Comparison of ENCODE assay signal across 10 mouse cellular contexts in genomic region chr4:33208881-33209841, GRCm38 (mm10). TPM values are rescaled to one million over a fixed set of nuclear protein-coding genes. Genes with fewer than 3 reads are reported as not detected.
DNase-seq lines count a peak whose midpoint lies in the region; ATAC-seq and TF ChIP-seq lines count a peak whose summit lies in the region.
"Had no signal": no experiment of that assay in that cellular context is flagged by ENCODE, and none has a peak within 500 bp of the region (broad histone marks: within the 10 kb centered on the region; RNA-seq: fewer than 3 reads in every experiment).

TSS of gene Srsf12 (plus strand) at chr4:33208991.

- 0 out of 2 replicates have a peak, but pooled peaks cover 2% of the 10 kb centered on the region for H3K4me1 ChIP-seq in forebrain, embryonic 14.5 days (ENCODE audit: control insufficient read depth, insufficient read depth, low read length)
- H3K4me1 ChIP-seq in intestine, postnatal 0 days (replicated peaks; ENCODE audit: control insufficient read depth, insufficient read depth, low read length), result no peaks in the 10 kb centered on the region
- H3K4me1 ChIP-seq in liver, adult 2 months (ENCODE audit: control insufficient read depth, insufficient read depth, low read length), result peaks cover 2% of the 10 kb centered on the region; the same call in 1 of the 2 replicates
- H3K4me1 ChIP-seq in stomach, postnatal 0 days (replicated peaks; ENCODE audit: control insufficient read depth, insufficient read depth), result no peaks in the 10 kb centered on the region

- intact Hi-C loops in gastrocnemius, postnatal 14 days (cut with DNase I; ENCODE audit: low total_unique reads), result loop anchor here (5.0 kb wide), 1 partner anchor 62 kb away; no protein-coding TSS in a partner anchor
- intact Hi-C loops in gastrocnemius, postnatal 36 days (cut with DNase I), result loop anchor here (2.0 kb wide), 1 partner anchor 86 kb away; no protein-coding TSS in a partner anchor

- no peaks in the 10 kb centered on the region; the same call in 1 of the 2 replicates for H3K9me3 ChIP-seq in forebrain, embryonic 14.5 days (replicated peaks; ENCODE audit: control insufficient read depth, low read length)
- peaks cover 5% of the 10 kb centered on the region; the same call in 1 of the 2 replicates for H3K9me3 ChIP-seq in intestine, postnatal 0 days (ENCODE audit: control insufficient read depth)
- no peaks in the 10 kb centered on the region for H3K9me3 ChIP-seq in stomach, postnatal 0 days (ENCODE audit: control insufficient read depth, low read length)

- H3K27ac ChIP-seq in forebrain, embryonic 14.5 days (ENCODE audit: low read depth, low read length), result peak within 1 kb of the TSS; percentile 68
- H3K27ac ChIP-seq in intestine, postnatal 0 days (ENCODE audit: low read depth, low read length), result no peak within 1 kb of the TSS
- no peak within 1 kb of the TSS for H3K27ac ChIP-seq in liver, adult 2 months (replicated peaks; ENCODE audit: insufficient read depth, low read depth, low read length)
- H3K27ac ChIP-seq in stomach, postnatal 0 days (replicated peaks), result no peak within 1 kb of the TSS
- H3K27ac ChIP-seq: macrophage had no signal

- no peaks in the 10 kb centered on the region for H3K79me2 ChIP-seq in liver, adult 2 months (ENCODE audit: control insufficient read depth, insufficient read depth, low read length)

- ATAC-seq in forebrain, embryonic 14.5 days, result peak; percentile 92
- peak; percentile 49; the same call in 1 of the 2 replicates for ATAC-seq in intestine, postnatal 0 days
- peak; percentile 75 for ATAC-seq in stomach, postnatal 0 days (ENCODE audit: low FRiP score, low TSS enrichment)

- DNase-seq in gastrocnemius, postnatal 14 days, result peak; percentile 8
- DNase-seq in gastrocnemius, postnatal 36 days, result no peak
- DNase-seq in cerebellum, adult 11 months, result peak; percentile 73
- peak; percentile 56 for DNase-seq in forebrain, embryonic 14.5 days (ENCODE audit: low spot score)
- no peak for DNase-seq in liver, adult 2 months (ENCODE audit: extremely low read depth, low read depth, low spot score)
- peak; percentile 80 for DNase-seq in naive thymus-derived CD4-positive, alpha-beta T cell, adult 2 months (ENCODE audit: low read depth)
- DNase-seq in stomach, postnatal 0 days (ENCODE audit: low spot score), result peak; percentile 52

- TF ChIP-seq EP300 in stomach, postnatal 0 days (optimal IDR thresholded peaks at IDR 0.05), result no peak

- H3K4me3 ChIP-seq in forebrain, embryonic 14.5 days (ENCODE audit: low read depth, low read length), result peak within 1 kb of the TSS; percentile 71
- H3K4me3 ChIP-seq in intestine, postnatal 0 days (ENCODE audit: low read depth, low read length), result peak within 1 kb of the TSS; percentile 53
- peak within 1 kb of the TSS; percentile 33; the same call in 1 of the 2 replicates for H3K4me3 ChIP-seq in liver, adult 2 months (ENCODE audit: insufficient read depth, low read depth, low read length)
- H3K4me3 ChIP-seq in stomach, postnatal 0 days (ENCODE audit: low read depth, low read length), result peak within 1 kb of the TSS; percentile 55

- H3K9ac ChIP-seq in forebrain, embryonic 14.5 days (ENCODE audit: low read length), result peak within 1 kb of the TSS; percentile 91
- H3K9ac ChIP-seq in intestine, postnatal 0 days (ENCODE audit: low read depth, low read length), result peak within 1 kb of the TSS; percentile 63
- peak within 1 kb of the TSS; percentile 34; the same call in 1 of the 2 replicates for H3K9ac ChIP-seq in liver, adult 2 months (ENCODE audit: low read depth, low read length)
- peak within 1 kb of the TSS; percentile 69 for H3K9ac ChIP-seq in stomach, postnatal 0 days (ENCODE audit: low read length)

- TF ChIP-seq CTCF in intestine, postnatal 0 days (IDR thresholded peaks at IDR 0.05; ENCODE audit: low read depth), result peak; percentile 49
- no peak for TF ChIP-seq CTCF in liver, adult 2 months (IDR thresholded peaks at IDR 0.05; ENCODE audit: low read depth, low read length)
- peak; percentile 19; the same call in 1 of the 2 replicates for TF ChIP-seq CTCF in stomach, postnatal 0 days (IDR thresholded peaks at IDR 0.05; ENCODE audit: low read depth)

- 0 out of 2 replicates have a peak, but pooled peaks cover 2% of the 10 kb centered on the region for H3K27me3 ChIP-seq in forebrain, embryonic 14.5 days (replicated peaks; ENCODE audit: control insufficient read depth, insufficient read depth, low read length)
- H3K27me3 ChIP-seq in intestine, postnatal 0 days (replicated peaks; ENCODE audit: control insufficient read depth, insufficient read depth, low read length), result no peaks in the 10 kb centered on the region
- H3K27me3 ChIP-seq in liver, adult 2 months (ENCODE audit: control insufficient read depth, insufficient read depth, low read length), result no peaks in the 10 kb centered on the region
- H3K27me3 ChIP-seq in stomach, postnatal 0 days (ENCODE audit: control insufficient read depth, insufficient read depth, low read length), result no peaks in the 10 kb centered on the region
- H3K27me3 ChIP-seq: CH12.LX had no signal

- TF ChIP-seq POLR2A in liver, adult 2 months (IDR thresholded peaks at IDR 0.05; ENCODE audit: extremely low read depth, insufficient read depth, low read length), result no peak

- 4% methylated on average over 40 of the region's 65 CpGs for WGBS in forebrain, embryonic 14.5 days
- 2% methylated on average over 56 of the region's 65 CpGs for WGBS in intestine, postnatal 0 days
- WGBS in liver, adult 2 months, result 8% methylated on average over 65 of the region's 65 CpGs
- WGBS in stomach, postnatal 0 days, result 4% methylated on average over 46 of the region's 65 CpGs

- no peaks in the 10 kb centered on the region for H3K36me3 ChIP-seq in forebrain, embryonic 14.5 days (ENCODE audit: control insufficient read depth, insufficient read depth, low read length)
- H3K36me3 ChIP-seq in intestine, postnatal 0 days (ENCODE audit: control insufficient read depth, insufficient read depth), result no peaks in the 10 kb centered on the region
- no peaks in the 10 kb centered on the region for H3K36me3 ChIP-seq in liver, adult 2 months (ENCODE audit: control insufficient read depth, insufficient read depth, low read length)
- H3K36me3 ChIP-seq in stomach, postnatal 0 days (ENCODE audit: control insufficient read depth, insufficient read depth, low read length), result no peaks in the 10 kb centered on the region

- peak within 1 kb of the TSS; percentile 94 for H3K4me2 ChIP-seq in forebrain, embryonic 14.5 days (ENCODE audit: low read length)
- peak within 1 kb of the TSS; percentile 98 for H3K4me2 ChIP-seq in intestine, postnatal 0 days (replicated peaks; ENCODE audit: low read depth)
- peak within 1 kb of the TSS; percentile 98 for H3K4me2 ChIP-seq in stomach, postnatal 0 days (replicated peaks; ENCODE audit: low read depth)

RNA-seq across cellular contexts. Expression of gene Srsf12, which starts in this region (rescaled TPM):
- total RNA-seq in gastrocnemius, postnatal 14 days (2021), result not detected
- not detected for total RNA-seq in gastrocnemius, postnatal 36 days (2021)
- 22.9 and 34.8 TPM in 2 replicates for polyA plus RNA-seq in forebrain, embryonic 14.5 days (2014; fragmentation: Nextera tagmentation; extraction: Ambion mirVana)
- polyA plus RNA-seq in intestine, postnatal 0 days (2015; fragmentation: Nextera tagmentation; extraction: Ambion mirVana), result 1.5 and 2.0 TPM in 2 replicates
- not detected in 2 replicates for total RNA-seq in liver, adult 2 months (2014; rRNA removed)
- polyA plus RNA-seq in liver, adult 2 months (2012; rRNA removed), result 0.11 TPM in 1 of 2 replicates, not detected in the other
- 2.2 and 2.6 TPM in 2 replicates for polyA plus RNA-seq in stomach, postnatal 0 days (2015; fragmentation: Nextera tagmentation; extraction: Ambion mirVana)
- total RNA-seq: CH12.LX had no signal
- polyA plus RNA-seq: macrophage had no signal

Comparison
In these comparisons a context has a peak if more than half of its experiments do, and no peak if none do; other contexts are left out.
1. Peak in DNase-seq in gastrocnemius, postnatal 14 days; RNA of the gene not detected or under 1 TPM.
2. DNase-seq: peak in cerebellum, adult 11 months (single experiment), forebrain, embryonic 14.5 days (single experiment), naive thymus-derived CD4-positive, alpha-beta T cell, adult 2 months (single experiment) and stomach, postnatal 0 days (single experiment); none in gastrocnemius, postnatal 36 days (0 of 2) and liver, adult 2 months (single experiment).
3. H3K9ac ChIP-seq: peak in every context shown above with its lines; median percentile 91 in forebrain, embryonic 14.5 days; 69 in stomach, postnatal 0 days; 63 in intestine, postnatal 0 days; 34 in liver, adult 2 months.
4. Peak in every context shown above with its lines, with median percentiles within 50 percentile points of each other: ATAC-seq, H3K4me2 ChIP-seq and H3K4me3 ChIP-seq.